Mouse (Mus musculus): Measurements from ENCODE around the gene Dusp10.

Gene Dusp10

DNA sequence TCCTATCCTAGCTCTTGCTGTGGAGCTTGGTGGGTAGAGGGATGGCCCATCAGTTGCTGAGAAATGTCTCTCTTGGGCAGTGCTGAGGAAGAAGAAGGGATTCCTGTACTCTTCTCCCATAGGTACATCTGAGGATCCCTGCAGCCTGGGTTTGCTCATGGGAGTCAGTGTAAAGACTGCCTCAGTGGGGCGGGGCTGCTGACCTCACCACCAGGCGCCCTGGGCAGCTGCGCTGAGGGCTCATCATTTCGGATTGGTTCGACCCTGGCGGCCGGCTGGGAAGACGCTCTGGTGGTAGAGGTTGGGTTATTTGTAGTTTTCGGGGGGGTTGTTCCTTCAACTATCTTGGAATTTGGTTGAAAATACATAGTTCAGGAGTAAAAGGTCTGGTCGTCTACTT, 26.2 kb downstream of the Dusp10 start:
- DNase-seq (ENCODE audit: low read depth, low spot score), result no peak
- H3K27me3 ChIP-seq (ENCODE audit: control insufficient read depth, insufficient read depth, low read length, poor library complexity, severe bottlenecking), result no peaks in the 10 kb centered on the region
- H3K36me3 ChIP-seq (ENCODE audit: control insufficient read depth, insufficient read depth, low read length, poor library complexity, severe bottlenecking), result no peaks in the 10 kb centered on the region

DNA sequence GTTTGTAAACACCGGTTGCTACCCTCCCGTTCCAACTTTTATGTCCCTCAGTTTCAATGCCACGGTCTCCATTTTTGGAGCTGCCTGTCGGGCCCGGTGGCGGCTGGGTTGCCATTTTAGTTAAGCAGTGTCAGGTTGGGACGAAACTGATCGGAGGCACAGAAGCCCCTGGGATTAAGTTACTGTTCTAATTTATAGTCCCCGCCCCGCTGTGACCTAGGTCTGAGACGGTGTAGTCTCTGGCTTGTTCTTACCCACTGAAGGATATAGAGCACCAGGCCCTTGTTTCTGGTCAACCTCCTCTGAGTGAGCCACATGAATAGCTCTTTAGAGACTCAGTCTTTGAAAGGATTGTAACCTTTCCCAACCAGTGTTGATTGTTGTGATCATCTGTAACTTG, 27.1 kb downstream of the Dusp10 start:
- Histone ChIP-seq H3K27me3 (ENCODE audit: control insufficient read depth, insufficient read depth, low read length, poor library complexity, severe bottlenecking) (no peaks in the 10 kb centered on the region), H3K36me3 (ENCODE audit: control insufficient read depth, insufficient read depth, low read length, poor library complexity, severe bottlenecking) (0 out of 2 replicates have a peak, but pooled peaks cover 1% of the 10 kb centered on the region)
- DNase-seq (ENCODE audit: low read depth, low spot score), result no peak

DNA sequence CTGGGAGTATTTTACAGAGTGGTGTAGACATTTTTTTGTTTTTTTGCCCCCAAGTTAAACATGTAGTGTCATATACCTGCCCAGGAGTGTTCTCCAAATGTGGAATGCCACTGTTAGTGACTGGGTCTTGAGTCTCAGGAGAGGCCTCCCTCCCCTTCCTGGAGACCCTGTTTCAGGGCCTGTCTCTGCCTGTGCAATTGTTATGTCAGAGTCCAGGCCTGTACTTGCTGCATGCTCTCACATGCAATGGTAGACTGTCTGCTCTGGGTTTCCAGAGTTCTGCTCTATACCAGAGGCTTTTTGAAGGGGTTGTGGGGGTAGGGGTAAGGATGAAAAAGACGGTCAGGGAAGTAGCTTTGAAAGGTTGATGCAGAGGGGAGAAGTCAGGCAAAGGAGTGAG, 27.8 kb downstream of the Dusp10 start:
- H3K36me3 ChIP-seq (ENCODE audit: control insufficient read depth, insufficient read depth, low read length, poor library complexity, severe bottlenecking), result 0 out of 2 replicates have a peak, but pooled peaks cover 1% of the 10 kb centered on the region
- DNase-seq (ENCODE audit: low read depth, low spot score), result no peak
- no peaks in the 10 kb centered on the region for H3K27me3 ChIP-seq (ENCODE audit: control insufficient read depth, insufficient read depth, low read length, poor library complexity, severe bottlenecking)

DNA sequence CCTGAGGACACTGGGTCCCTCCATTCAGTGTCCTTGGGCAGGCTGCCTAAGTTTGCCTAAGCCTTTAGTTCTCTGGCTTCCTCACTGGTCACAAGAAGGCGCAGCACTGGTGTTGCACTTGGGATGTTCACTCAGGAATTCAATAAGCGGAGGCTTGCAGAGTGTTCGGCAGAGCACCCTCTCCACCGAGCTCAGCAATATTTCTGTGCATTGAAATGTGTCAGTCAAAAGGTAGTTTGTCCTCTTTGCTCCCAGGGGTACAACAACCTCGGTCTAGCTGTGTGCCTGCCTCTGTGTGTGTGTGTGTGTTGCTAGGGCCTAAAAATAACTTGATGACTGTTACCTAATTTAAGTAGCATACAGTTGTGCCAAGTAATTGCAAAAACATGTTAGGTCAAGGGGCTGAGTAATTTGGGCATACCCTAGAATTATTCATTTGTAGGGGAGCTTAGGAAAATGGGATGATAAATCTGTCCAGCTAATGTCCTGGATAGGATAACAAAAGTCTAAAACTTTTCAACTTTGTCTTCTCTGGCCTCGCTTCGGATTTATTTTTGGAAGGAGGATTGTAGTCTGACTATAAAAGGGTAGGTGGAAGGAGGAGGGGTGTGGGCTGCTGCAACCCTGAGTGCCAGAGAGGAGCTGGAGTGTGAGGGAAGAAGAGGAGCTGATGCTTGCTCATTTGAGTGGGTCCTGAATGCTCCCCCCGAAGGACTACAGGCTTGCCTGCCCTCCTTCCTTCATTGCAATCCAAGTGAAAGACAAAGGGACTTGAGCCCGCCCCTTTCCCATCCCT, 28.9 kb downstream of the Dusp10 start:
- Histone ChIP-seq H3K27me3 (ENCODE audit: control insufficient read depth, insufficient read depth, low read length, poor library complexity, severe bottlenecking) (no peaks in the 10 kb centered on the region), H3K36me3 (ENCODE audit: control insufficient read depth, insufficient read depth, low read length, poor library complexity, severe bottlenecking) (0 out of 2 replicates have a peak, but pooled peaks cover 1% of the 10 kb centered on the region)
- DNase-seq (ENCODE audit: low read depth, low spot score), result no peak

DNA sequence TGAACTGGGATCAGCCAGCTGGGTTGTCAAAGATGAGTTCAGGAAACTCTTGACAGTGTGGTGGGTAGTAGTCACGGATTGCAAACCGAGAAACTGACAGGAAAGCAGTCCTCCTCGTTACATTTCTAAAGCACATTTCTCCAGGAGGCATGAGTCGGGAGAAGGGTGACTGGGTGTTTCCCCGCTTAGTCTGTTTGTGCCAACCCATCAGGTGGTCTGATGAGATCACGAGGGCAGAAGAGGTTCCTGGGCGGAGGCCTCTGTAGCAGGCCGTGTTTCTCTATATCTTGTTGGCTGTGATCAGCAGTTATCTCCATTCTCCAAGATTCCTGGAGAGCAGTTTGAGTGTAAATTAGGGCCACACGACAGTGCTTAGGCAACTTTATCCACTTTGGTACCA, 29.6 kb downstream of the Dusp10 start:
- 0 out of 2 replicates have a peak, but pooled peaks cover 1% of the 10 kb centered on the region for H3K36me3 ChIP-seq (ENCODE audit: control insufficient read depth, insufficient read depth, low read length, poor library complexity, severe bottlenecking)
- DNase-seq (ENCODE audit: low read depth, low spot score), result no peak
- no peaks in the 10 kb centered on the region for H3K27me3 ChIP-seq (ENCODE audit: control insufficient read depth, insufficient read depth, low read length, poor library complexity, severe bottlenecking)

DNA sequence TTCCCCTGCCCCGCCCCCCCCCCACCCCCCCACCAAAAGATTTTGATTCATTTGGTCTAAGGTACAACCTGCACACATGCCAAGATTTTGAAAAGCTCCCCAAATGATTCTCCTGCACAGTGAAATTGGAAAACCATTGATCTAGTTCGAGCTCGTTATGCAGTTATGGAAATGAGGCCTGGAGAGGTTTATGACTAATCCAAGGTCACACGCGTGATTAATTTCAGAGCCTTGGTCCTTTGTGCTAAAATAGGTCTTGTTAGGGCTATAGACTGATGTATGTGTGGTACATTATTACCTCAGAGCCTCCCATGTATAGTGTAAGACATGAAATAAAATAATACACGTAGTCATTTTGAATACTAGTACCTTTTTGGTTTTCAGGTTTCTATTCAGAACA, 30.3 kb downstream of the Dusp10 start:
- H3K27me3 ChIP-seq (ENCODE audit: control insufficient read depth, insufficient read depth, low read length, poor library complexity, severe bottlenecking), result no peaks in the 10 kb centered on the region
- 0 out of 2 replicates have a peak, but pooled peaks cover 1% of the 10 kb centered on the region for H3K36me3 ChIP-seq (ENCODE audit: control insufficient read depth, insufficient read depth, low read length, poor library complexity, severe bottlenecking)
- no peak for DNase-seq (ENCODE audit: low read depth, low spot score)

DNA sequence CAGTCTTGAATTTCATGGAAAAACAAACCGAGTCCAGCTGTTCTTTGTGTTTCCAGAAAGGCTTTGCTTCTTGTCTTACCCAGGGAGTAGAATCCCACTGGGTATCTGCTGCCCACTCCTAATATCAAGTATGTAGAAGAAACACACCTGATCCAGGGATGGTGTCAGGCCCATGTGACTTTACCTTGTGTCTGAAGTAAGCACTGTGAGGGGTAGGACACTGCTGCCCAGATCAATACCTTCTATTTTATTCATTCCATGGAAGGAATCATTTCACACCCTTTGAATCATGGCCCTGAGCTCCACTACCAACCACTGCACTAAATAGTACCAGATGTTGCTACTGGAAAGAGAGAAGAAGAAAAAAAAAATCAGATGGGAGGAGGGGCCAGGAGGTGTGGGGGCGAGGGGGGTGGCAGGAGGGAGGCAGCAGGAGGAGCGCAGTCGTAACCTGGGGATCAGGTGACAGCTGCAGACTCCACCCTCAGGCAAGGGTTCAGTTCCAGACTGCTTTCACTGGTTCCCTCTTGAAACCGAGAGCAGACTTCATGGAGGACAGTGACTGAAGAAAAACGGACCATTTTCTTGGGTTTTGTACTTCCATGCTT, 33.1 kb downstream of the Dusp10 start:
- Histone ChIP-seq H3K27me3 (ENCODE audit: control insufficient read depth, insufficient read depth, low read length, poor library complexity, severe bottlenecking) (no peaks in the 10 kb centered on the region), H3K36me3 (ENCODE audit: control insufficient read depth, insufficient read depth, low read length, poor library complexity, severe bottlenecking) (0 out of 2 replicates have a peak, but pooled peaks cover 1% of the 10 kb centered on the region)
- peak; percentile 58 for DNase-seq (ENCODE audit: low read depth, low spot score)

DNA sequence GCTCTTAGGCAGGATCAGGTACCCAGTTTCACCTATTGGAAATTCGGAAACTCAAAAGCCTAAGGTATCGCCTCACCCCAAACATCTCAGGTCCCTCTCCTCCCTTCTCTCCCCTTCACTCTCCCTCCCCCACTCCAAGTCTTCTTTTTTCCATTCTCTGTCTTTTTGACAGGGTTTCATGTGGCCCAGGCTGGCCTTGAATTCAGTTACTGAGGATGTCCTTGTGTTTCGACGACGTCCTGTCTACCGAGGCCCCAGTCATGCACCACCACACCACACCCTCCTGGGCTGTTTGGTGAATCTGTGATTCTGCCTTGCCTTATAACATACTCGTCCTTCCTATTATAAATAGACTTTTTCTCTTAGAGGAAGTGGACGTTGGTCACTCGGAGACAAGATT, 34.7 kb downstream of the Dusp10 start:
- Histone ChIP-seq H3K36me3 (ENCODE audit: control insufficient read depth, insufficient read depth, low read length, poor library complexity, severe bottlenecking) (0 out of 2 replicates have a peak, but pooled peaks cover 1% of the 10 kb centered on the region), H3K27me3 (ENCODE audit: control insufficient read depth, insufficient read depth, low read length, poor library complexity, severe bottlenecking) (no peaks in the 10 kb centered on the region)
- DNase-seq (ENCODE audit: low read depth, low spot score), result peak; percentile 29

DNA sequence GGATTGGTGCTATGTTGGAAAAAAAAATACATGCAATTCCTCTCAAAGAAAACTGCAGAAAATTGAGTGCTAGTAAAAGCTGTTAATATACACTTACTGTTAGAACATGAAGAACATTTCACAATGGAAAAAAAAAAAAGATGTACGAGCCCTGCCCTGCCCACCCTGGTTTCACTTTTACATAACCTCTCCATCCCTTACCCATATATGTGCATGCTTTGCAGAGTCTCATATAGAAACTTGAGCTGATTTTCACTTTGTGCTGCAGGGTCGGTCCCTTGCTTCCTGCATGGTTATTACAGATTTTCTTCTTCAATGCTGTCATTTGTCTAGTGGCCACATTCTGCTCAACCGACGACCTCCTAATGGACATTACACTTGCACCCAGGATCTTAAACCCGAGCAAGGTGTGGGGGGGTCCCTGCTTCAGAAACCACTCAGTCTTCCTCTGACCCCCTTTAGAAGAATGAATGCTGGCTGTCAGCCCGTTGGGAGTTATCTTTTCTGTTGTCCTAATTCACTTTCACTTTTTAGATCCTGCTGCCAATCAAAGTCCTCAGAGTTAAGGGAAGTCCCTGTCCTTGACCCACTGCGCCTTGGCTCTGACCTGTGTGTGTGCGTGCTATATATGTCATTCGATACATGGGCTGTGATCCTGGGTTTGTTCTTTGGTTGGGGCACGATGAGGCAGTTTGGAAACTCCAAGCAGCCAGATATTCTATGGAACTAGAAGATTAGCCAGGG, 35.7 kb downstream of the Dusp10 start:
- H3K36me3 ChIP-seq (ENCODE audit: control insufficient read depth, insufficient read depth, low read length, poor library complexity, severe bottlenecking), result 0 out of 2 replicates have a peak, but pooled peaks cover 1% of the 10 kb centered on the region
- peak; percentile 70 for DNase-seq (ENCODE audit: low read depth, low spot score)
- no peaks in the 10 kb centered on the region for H3K27me3 ChIP-seq (ENCODE audit: control insufficient read depth, insufficient read depth, low read length, poor library complexity, severe bottlenecking)

DNA sequence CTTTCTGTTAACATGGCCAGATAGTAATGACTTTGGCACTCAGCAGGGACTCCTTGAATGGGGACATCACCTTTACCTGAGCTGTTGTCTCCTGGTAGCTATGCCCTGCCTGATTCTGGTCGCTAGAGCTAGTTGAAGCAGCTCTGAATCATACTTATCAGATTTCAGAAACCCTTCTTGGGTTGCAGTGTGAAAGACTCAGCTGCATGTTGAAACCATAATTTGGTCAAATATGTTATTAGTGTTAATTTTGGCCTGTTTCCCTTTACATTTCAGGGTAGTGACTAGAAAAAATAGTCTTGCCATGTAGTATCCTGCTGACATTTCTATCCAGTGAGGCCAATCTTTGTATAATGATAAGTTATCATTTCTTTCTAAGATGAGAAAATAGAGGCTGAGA, 38.2 kb downstream of the Dusp10 start:
- no peaks in the 10 kb centered on the region for H3K27me3 ChIP-seq (ENCODE audit: control insufficient read depth, insufficient read depth, low read length, poor library complexity, severe bottlenecking)
- H3K36me3 ChIP-seq (ENCODE audit: control insufficient read depth, insufficient read depth, low read length, poor library complexity, severe bottlenecking), result no peaks in the 10 kb centered on the region
- no peak for DNase-seq (ENCODE audit: low read depth, low spot score)

DNA sequence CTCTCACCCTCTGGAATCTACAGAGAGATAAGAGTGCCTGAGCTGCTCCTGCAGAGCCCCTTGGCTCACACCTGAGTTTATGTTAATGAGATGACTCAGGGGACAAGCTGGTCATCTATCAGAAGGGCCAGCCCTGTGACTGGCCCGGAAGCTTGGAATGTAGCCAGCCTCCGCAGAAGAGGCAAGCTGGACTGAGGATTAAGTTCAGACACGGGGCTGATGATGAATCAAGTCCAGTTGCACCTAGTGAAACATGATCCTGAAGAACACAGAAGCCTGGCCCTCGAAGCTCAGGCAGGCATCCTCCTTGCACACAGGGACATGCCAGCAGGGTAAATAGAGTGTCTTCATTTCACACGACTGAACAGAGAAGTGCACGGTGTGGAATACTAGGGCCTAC, 38.7 kb downstream of the Dusp10 start:
- 0 out of 2 replicates have a peak, but pooled peaks cover 1% of the 10 kb centered on the region for H3K36me3 ChIP-seq (ENCODE audit: control insufficient read depth, insufficient read depth, low read length, poor library complexity, severe bottlenecking)
- H3K27me3 ChIP-seq (ENCODE audit: control insufficient read depth, insufficient read depth, low read length, poor library complexity, severe bottlenecking), result no peaks in the 10 kb centered on the region
- DNase-seq (ENCODE audit: low read depth, low spot score), result no peak

DNA sequence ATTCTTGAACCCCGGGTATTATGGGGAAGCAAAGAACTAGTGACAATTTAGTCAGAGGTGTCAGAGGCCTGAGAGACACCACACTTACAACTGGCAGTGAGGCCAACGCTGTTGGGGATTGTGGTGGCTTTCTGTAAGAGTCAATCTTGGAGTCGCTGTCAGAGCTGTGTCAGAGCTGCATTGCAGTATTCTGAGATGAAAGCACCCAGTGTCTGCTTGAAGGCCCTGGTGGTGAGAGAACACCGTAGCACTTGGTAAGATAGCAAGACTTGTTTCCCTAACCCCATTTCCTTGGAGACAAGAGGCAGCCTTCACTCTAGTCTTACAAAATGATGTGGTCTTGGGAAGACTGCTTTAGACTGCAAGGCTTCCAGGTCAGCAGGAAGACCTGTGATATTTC, 39.2 kb downstream of the Dusp10 start:
- no peaks in the 10 kb centered on the region for H3K27me3 ChIP-seq (ENCODE audit: control insufficient read depth, insufficient read depth, low read length, poor library complexity, severe bottlenecking)
- DNase-seq (ENCODE audit: low read depth, low spot score), result no peak
- 0 out of 2 replicates have a peak, but pooled peaks cover 1% of the 10 kb centered on the region for H3K36me3 ChIP-seq (ENCODE audit: control insufficient read depth, insufficient read depth, low read length, poor library complexity, severe bottlenecking)

DNA sequence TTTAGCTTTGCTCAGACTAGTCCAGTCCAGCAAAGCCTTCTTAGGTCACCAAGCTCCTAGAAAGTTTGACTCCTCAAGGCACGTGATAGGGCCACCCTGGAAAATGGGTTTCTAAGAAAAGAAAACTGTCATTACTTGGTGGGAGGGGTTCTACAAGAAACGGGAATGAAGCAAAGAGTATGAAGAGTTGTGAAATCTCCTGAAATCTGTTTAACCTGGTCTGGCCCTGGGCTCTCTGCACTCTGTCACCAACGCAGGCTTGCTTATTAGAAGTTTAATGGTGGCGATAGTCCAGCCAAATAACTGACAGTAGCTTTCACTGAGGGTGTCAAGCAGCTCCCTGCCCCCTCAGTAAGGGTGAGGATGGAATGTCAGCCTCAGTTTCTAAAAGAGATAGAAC, 40.0 kb downstream of the Dusp10 start:
- no peak for DNase-seq (ENCODE audit: low read depth, low spot score)
- Histone ChIP-seq H3K36me3 (ENCODE audit: control insufficient read depth, insufficient read depth, low read length, poor library complexity, severe bottlenecking) (peaks cover 1% of the 10 kb centered on the region; the same call in 1 of the 2 replicates), H3K27me3 (ENCODE audit: control insufficient read depth, insufficient read depth, low read length, poor library complexity, severe bottlenecking) (no peaks in the 10 kb centered on the region)

DNA sequence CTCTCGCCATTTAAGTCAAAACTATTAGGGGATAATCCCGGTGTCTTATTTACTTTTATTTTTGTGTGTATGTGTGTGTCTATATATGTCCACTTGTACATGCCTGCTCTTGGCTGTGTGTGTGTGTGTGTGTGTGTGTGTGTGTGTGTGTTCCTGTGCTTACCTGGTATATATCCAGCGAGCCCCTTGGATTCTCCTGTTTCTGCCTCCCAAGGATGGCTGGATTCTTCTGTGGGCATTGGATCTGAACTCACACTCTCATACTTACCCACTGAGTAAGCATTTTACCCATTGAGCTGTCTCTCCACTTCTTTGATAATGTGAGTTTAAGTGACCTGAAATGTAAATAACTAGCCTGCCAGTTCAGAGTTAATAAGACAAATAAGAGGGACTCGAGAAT, 40.6 kb downstream of the Dusp10 start:
- Histone ChIP-seq H3K36me3 (ENCODE audit: control insufficient read depth, insufficient read depth, low read length, poor library complexity, severe bottlenecking) (peaks cover 1% of the 10 kb centered on the region; the same call in 1 of the 2 replicates), H3K27me3 (ENCODE audit: control insufficient read depth, insufficient read depth, low read length, poor library complexity, severe bottlenecking) (no peaks in the 10 kb centered on the region)
- DNase-seq (ENCODE audit: low read depth, low spot score), result no peak

DNA sequence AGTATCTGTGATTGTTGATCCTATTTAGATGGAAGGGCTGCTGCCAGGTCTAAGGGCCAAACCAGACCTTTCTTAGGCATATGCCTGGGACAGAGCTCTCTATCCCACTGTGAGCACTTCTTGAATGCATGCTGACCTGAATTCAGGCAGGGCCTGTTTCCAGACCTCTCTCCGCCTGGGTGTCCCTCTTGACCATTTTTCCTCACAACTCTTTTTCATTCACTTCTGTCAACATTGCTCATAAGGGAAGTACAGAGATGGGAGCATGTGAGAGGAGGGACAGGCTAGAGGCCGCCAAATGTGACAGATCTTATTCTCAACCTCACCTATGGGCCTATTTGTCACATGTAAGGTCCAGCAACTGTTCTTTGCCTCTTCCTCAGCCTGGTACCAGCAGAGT, 41.1 kb downstream of the Dusp10 start:
- Histone ChIP-seq H3K36me3 (ENCODE audit: control insufficient read depth, insufficient read depth, low read length, poor library complexity, severe bottlenecking) (peaks cover 1% of the 10 kb centered on the region; the same call in 1 of the 2 replicates), H3K27me3 (ENCODE audit: control insufficient read depth, insufficient read depth, low read length, poor library complexity, severe bottlenecking) (no peaks in the 10 kb centered on the region)
- DNase-seq (ENCODE audit: low read depth, low spot score), result no peak
